Mouse (Mus musculus): Measurements from ENCODE around the gene Klhdc7a. TPM values are rescaled to one million over a fixed set of nuclear protein-coding genes. Genes with fewer than 3 reads are reported as not detected.
A peak's percentile ranks its signal among the peaks of the same experiment; 100 is the strongest.
"Not testable (repeated sequence)": the region's sequence is repeated elsewhere in the genome, so short reads cannot be mapped to it uniquely, and the experiment has no call there.

Klhdc7a gene
- total and polyA plus RNA-seq, 3 experiments, result 1.4 to 4.7 (median 1.7) TPM

GRCm38 (mm10) chr4:139963911-139964310 is 3.9 kb downstream of the Klhdc7a start:
- H3K27ac ChIP-seq, result no peak overlapping the region
- TF ChIP-seq CTCF (IDR thresholded peaks at IDR 0.05) (no peak), EP300 (IDR thresholded peaks at IDR 0.05; ENCODE audit: insufficient read depth, low read depth, low read length) (no peak), POLR2A (IDR thresholded peaks at IDR 0.05; ENCODE audit: insufficient read depth, low read depth, low read length) (no peak)
- no peak overlapping the region for H3K9ac ChIP-seq (ENCODE audit: low read depth, low read length)
- no peak overlapping the region for H3K4me3 ChIP-seq
- H3K4me1 ChIP-seq (ENCODE audit: control insufficient read depth, insufficient read depth, low read length), result 0 out of 2 replicates have a peak, but pooled peaks cover 2% of the 10 kb centered on the region
- H3K36me3 ChIP-seq (ENCODE audit: control insufficient read depth, insufficient read depth, low read length), result no peaks in the 10 kb centered on the region
- WGBS, result 76% methylated on average over 5 of the region's 5 CpGs
- intact Hi-C loops (cut with DNase I), result no loop called here
- H3K27me3 ChIP-seq (ENCODE audit: control insufficient read depth, insufficient read depth, low read length), result no peaks in the 10 kb centered on the region
- H3K79me2 ChIP-seq (replicated peaks; ENCODE audit: control insufficient read depth, insufficient read depth, low read length), result no peaks in the 10 kb centered on the region
- no peak for DNase-seq

GRCm38 (mm10) chr4:139963059-139963458 is 4.8 kb downstream of the Klhdc7a start:
- peak in 1 of 2 experiments; percentile 11 for DNase-seq
- intact Hi-C loops (cut with DNase I), result no loop called here
- WGBS, result 57% methylated on average over 8 of the region's 8 CpGs
- H3K27ac ChIP-seq, result no peak overlapping the region
- H3K27me3 ChIP-seq (ENCODE audit: control insufficient read depth, insufficient read depth, low read length), result no peaks in the 10 kb centered on the region
- no peak overlapping the region for H3K9ac ChIP-seq (ENCODE audit: low read depth, low read length)
- H3K36me3 ChIP-seq (ENCODE audit: control insufficient read depth, insufficient read depth, low read length), result no peaks in the 10 kb centered on the region
- no peak overlapping the region for H3K4me3 ChIP-seq
- H3K79me2 ChIP-seq (replicated peaks; ENCODE audit: control insufficient read depth, insufficient read depth, low read length), result no peaks in the 10 kb centered on the region
- H3K4me1 ChIP-seq (ENCODE audit: control insufficient read depth, insufficient read depth, low read length), result no peaks in the 10 kb centered on the region
- TF ChIP-seq POLR2A (IDR thresholded peaks at IDR 0.05; ENCODE audit: insufficient read depth, low read depth, low read length) (no peak), EP300 (IDR thresholded peaks at IDR 0.05; ENCODE audit: insufficient read depth, low read depth, low read length) (no peak), CTCF (IDR thresholded peaks at IDR 0.05) (no peak)

GRCm38 (mm10) chr4:139961816-139962215 is 6.0 kb downstream of the Klhdc7a start:
- Histone ChIP-seq H3K36me3 (ENCODE audit: control insufficient read depth, insufficient read depth, low read length) (no peaks in the 10 kb centered on the region), H3K4me3 (no peak overlapping the region), H3K79me2 (replicated peaks; ENCODE audit: control insufficient read depth, insufficient read depth, low read length) (no peaks in the 10 kb centered on the region), H3K27ac (no peak overlapping the region), H3K4me1 (ENCODE audit: control insufficient read depth, insufficient read depth, low read length) (no peaks in the 10 kb centered on the region), H3K9ac (ENCODE audit: low read depth, low read length) (no peak overlapping the region), H3K27me3 (ENCODE audit: control insufficient read depth, insufficient read depth, low read length) (no peaks in the 10 kb centered on the region)
- no peak for DNase-seq
- TF ChIP-seq EP300 (IDR thresholded peaks at IDR 0.05; ENCODE audit: insufficient read depth, low read depth, low read length) (no peak), POLR2A (IDR thresholded peaks at IDR 0.05; ENCODE audit: insufficient read depth, low read depth, low read length) (no peak), CTCF (IDR thresholded peaks at IDR 0.05) (no peak)
- WGBS, result 84% methylated on average over 8 of the region's 8 CpGs
- intact Hi-C loops (cut with DNase I), result no loop called here

- DNase-seq; H3K4me3 ChIP-seq; H3K4me1 ChIP-seq (ENCODE audit: control insufficient read depth, insufficient read depth, low read length); H3K36me3 ChIP-seq (ENCODE audit: control insufficient read depth, insufficient read depth, low read length); H3K79me2 ChIP-seq (replicated peaks; ENCODE audit: control insufficient read depth, insufficient read depth, low read length); H3K27me3 ChIP-seq (ENCODE audit: control insufficient read depth, insufficient read depth, low read length); H3K9ac ChIP-seq (ENCODE audit: low read depth, low read length); H3K27ac ChIP-seq; intact Hi-C loops (cut with DNase I): not testable (repeated sequence)
- 87% methylated on average over 11 of the region's 11 CpGs for whole genome bisulfite sequencing
These were observed 6.5 kb downstream of the Klhdc7a start for GRCm38 (mm10) chr4:139961329-139961728.

GRCm38 (mm10) chr4:139960724-139961315 is 7.0 kb downstream of the Klhdc7a start:
- H3K4me3 ChIP-seq, result no peak overlapping the region
- H3K27ac ChIP-seq, result no peak overlapping the region
- DNase-seq, result no peak
- intact Hi-C loops (cut with DNase I), result no loop called here
- no peak overlapping the region for H3K9ac ChIP-seq (ENCODE audit: low read depth, low read length)
- no peaks in the 10 kb centered on the region for H3K4me1 ChIP-seq (ENCODE audit: control insufficient read depth, insufficient read depth, low read length)
- H3K36me3 ChIP-seq (ENCODE audit: control insufficient read depth, insufficient read depth, low read length), result no peaks in the 10 kb centered on the region
- TF ChIP-seq EP300 (IDR thresholded peaks at IDR 0.05; ENCODE audit: insufficient read depth, low read depth, low read length) (no peak), CTCF (IDR thresholded peaks at IDR 0.05) (no peak), POLR2A (IDR thresholded peaks at IDR 0.05; ENCODE audit: insufficient read depth, low read depth, low read length) (no peak)
- H3K79me2 ChIP-seq (replicated peaks; ENCODE audit: control insufficient read depth, insufficient read depth, low read length), result no peaks in the 10 kb centered on the region
- WGBS, result 86% methylated on average over 10 of the region's 10 CpGs
- no peaks in the 10 kb centered on the region for H3K27me3 ChIP-seq (ENCODE audit: control insufficient read depth, insufficient read depth, low read length)

GRCm38 (mm10) chr4:139960086-139960713 is 7.6 kb downstream of the Klhdc7a start:
- TF ChIP-seq EP300 (IDR thresholded peaks at IDR 0.05; ENCODE audit: insufficient read depth, low read depth, low read length) (no peak), CTCF (IDR thresholded peaks at IDR 0.05) (no peak), POLR2A (IDR thresholded peaks at IDR 0.05; ENCODE audit: insufficient read depth, low read depth, low read length) (no peak)
- Histone ChIP-seq H3K27me3 (ENCODE audit: control insufficient read depth, insufficient read depth, low read length) (no peaks in the 10 kb centered on the region), H3K4me1 (ENCODE audit: control insufficient read depth, insufficient read depth, low read length) (no peaks in the 10 kb centered on the region), H3K4me3 (no peak overlapping the region), H3K9ac (ENCODE audit: low read depth, low read length) (no peak overlapping the region), H3K27ac (no peak overlapping the region), H3K36me3 (ENCODE audit: control insufficient read depth, insufficient read depth, low read length) (no peaks in the 10 kb centered on the region), H3K79me2 (replicated peaks; ENCODE audit: control insufficient read depth, insufficient read depth, low read length) (no peaks in the 10 kb centered on the region)
- intact Hi-C loops (cut with DNase I), result no loop called here
- DNase-seq, result no peak
- 80% methylated on average over 12 of the region's 12 CpGs for WGBS
